Mouse (Mus musculus) lung, postnatal 0 days (tissue): ENCODE measurements around the gene Cdk2ap2.

Source experiments
- CTCF ChIP-seq: IDR thresholded peaks from 2 replicates; pipeline ENCODE4 v1.5.1; 2016; ENCODE audit warnings: antibody characterized with exemption, mild to moderate bottlenecking
- EP300 ChIP-seq: IDR thresholded peaks from 2 replicates; pipeline ENCODE4 v1.6.1; 2016; ENCODE audit warnings: antibody characterized with exemption, mild to moderate bottlenecking, control low read depth

DNA sequence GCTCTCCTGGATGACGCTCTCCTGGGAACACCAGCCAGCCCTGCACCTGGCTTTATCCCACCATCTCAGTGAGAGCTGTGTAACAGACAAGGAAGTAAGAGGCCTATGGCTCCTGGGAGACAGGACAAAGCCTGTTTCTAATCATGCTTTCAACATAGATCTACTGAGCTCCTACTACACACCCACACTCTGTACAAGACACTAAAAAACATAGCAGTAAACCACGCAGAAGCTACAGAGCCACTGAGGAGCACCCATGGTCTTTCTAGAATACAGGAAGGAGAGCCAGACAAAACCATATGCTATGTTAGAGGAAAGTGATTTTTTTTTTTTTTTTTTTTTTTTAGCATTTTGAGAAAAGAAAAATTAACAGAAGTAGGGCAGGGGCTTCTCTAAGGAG, 21.4 kb downstream of the Cdk2ap2 start:
- no peak for TF ChIP-seq CTCF
- no peak for TF ChIP-seq EP300
